Mouse (Mus musculus) stomach, postnatal 0 days (tissue): ENCODE measurements around the gene Tmem30b.

Source experiments
- CTCF ChIP-seq: IDR thresholded peaks from 2 replicates; pipeline ENCODE4 v1.5.1; 2016; ENCODE audit warnings: antibody characterized with exemption, low read depth, mild to moderate bottlenecking, moderate library complexity
- EP300 ChIP-seq: optimal IDR thresholded peaks from 2 replicates; pipeline ENCODE3; 2016; ENCODE audit warnings: antibody characterized with exemption

GRCm38 (mm10) chr12:73558525-73559195 lies 12.5 kb upstream of the Tmem30b start:
- no peak for TF ChIP-seq CTCF
- TF ChIP-seq EP300 = no peak
